Mouse (Mus musculus): ENCODE measurements around the gene Gm10190. TPM values are rescaled to one million over a fixed set of nuclear protein-coding genes. Genes with fewer than 3 reads are reported as not detected.
"Not testable (repeated sequence)": the region's sequence is repeated elsewhere in the genome, so short reads cannot be mapped to it uniquely, and the experiment has no call there.

Gene Gm10190
- total RNA-seq (2021), result 1 to 10 TPM; 1.8 to 3.9 TPM

- DNase-seq (ENCODE audit: low spot score in 2 of 2), result peak; percentile 89 to 92
- intact Hi-C loops (cut with DNase I), result loop anchor here (5.0 kb wide), 2 partner anchors 81 to 109 kb away; partner anchors contain the start of genes Dhx57, Morn2 and Sos1
Observed at GRCm38 (mm10) chr17:80372989-80373725, at the start of gene Gm10190. Gene Gm10190, minus strand, starts transcription at chr17:80373541.

GRCm38 (mm10) chr17:80420998-80421397 lies 47.7 kb upstream of the Gm10190 start:
- no peak for DNase-seq (ENCODE audit: low spot score in 2 of 2)
- intact Hi-C loops (cut with DNase I), result no loop called here

GRCm38 (mm10) chr17:80418572-80419210 lies 45.4 kb upstream of the Gm10190 start:
- no peak for DNase-seq (ENCODE audit: low spot score in 2 of 2)
- intact Hi-C loops (cut with DNase I), result no loop called here

GRCm38 (mm10) chr17:80411182-80411581 lies 37.8 kb upstream of the Gm10190 start:
- intact Hi-C loops (cut with DNase I), result no loop called here
- DNase-seq (ENCODE audit: low spot score in 2 of 2), result no peak

- no peak for DNase-seq (ENCODE audit: low spot score in 2 of 2)
- intact Hi-C loops (cut with DNase I), result no loop called here
Observed at GRCm38 (mm10) chr17:80398243-80398642, 24.9 kb upstream of the Gm10190 start.

- intact Hi-C loops (cut with DNase I), result no loop called here
- DNase-seq (ENCODE audit: low spot score in 2 of 2), result peak; percentile 28 to 32
Observed at GRCm38 (mm10) chr17:80391423-80392403, 18.4 kb upstream of the Gm10190 start.

- no peak for DNase-seq (ENCODE audit: low spot score in 2 of 2)
- intact Hi-C loops (cut with DNase I), result no loop called here
Observed at GRCm38 (mm10) chr17:80390024-80390423, 16.7 kb upstream of the Gm10190 start.

- no peak for DNase-seq (ENCODE audit: low spot score in 2 of 2)
- intact Hi-C loops (cut with DNase I), result no loop called here
Observed at GRCm38 (mm10) chr17:80385671-80386070, 12.3 kb upstream of the Gm10190 start.

GRCm38 (mm10) chr17:80378386-80378785 lies 5.0 kb upstream of the Gm10190 start:
- intact Hi-C loops (cut with DNase I); DNase-seq (ENCODE audit: low spot score in 2 of 2): not testable (repeated sequence)

- intact Hi-C loops (cut with DNase I), result loop anchor here (5.0 kb wide), 2 partner anchors 81 to 109 kb away; partner anchors contain the start of genes Dhx57, Morn2 and Sos1
- DNase-seq (ENCODE audit: low spot score in 2 of 2), result no peak
Observed at GRCm38 (mm10) chr17:80373726-80374096, 370 bp upstream of the Gm10190 start.

- intact Hi-C loops (cut with DNase I), result no loop called here
- DNase-seq (ENCODE audit: low spot score in 2 of 2), result peak in 1 of 2 experiments; percentile 6
Observed at GRCm38 (mm10) chr17:80368606-80369005, 4.7 kb downstream of the Gm10190 start.

GRCm38 (mm10) chr17:80367276-80367675 lies 6.1 kb downstream of the Gm10190 start:
- intact Hi-C loops (cut with DNase I), result no loop called here
- peak in 1 of 2 experiments; percentile 18 for DNase-seq (ENCODE audit: low spot score in 2 of 2)

- no peak for DNase-seq (ENCODE audit: low spot score in 2 of 2)
- intact Hi-C loops (cut with DNase I), result no loop called here
Observed at GRCm38 (mm10) chr17:80360245-80360644, 13.1 kb downstream of the Gm10190 start.

GRCm38 (mm10) chr17:80347234-80347633 lies 26.1 kb downstream of the Gm10190 start:
- intact Hi-C loops (cut with DNase I), result no loop called here
- no peak for DNase-seq (ENCODE audit: low spot score in 2 of 2)

- intact Hi-C loops (cut with DNase I), result no loop called here
- no peak for DNase-seq (ENCODE audit: low spot score in 2 of 2)
Observed at GRCm38 (mm10) chr17:80346591-80347125, 26.7 kb downstream of the Gm10190 start.

GRCm38 (mm10) chr17:80345277-80345676 lies 28.1 kb downstream of the Gm10190 start:
- intact Hi-C loops (cut with DNase I), result no loop called here
- DNase-seq (ENCODE audit: low spot score in 2 of 2), result no peak

- no peak for DNase-seq (ENCODE audit: low spot score in 2 of 2)
- intact Hi-C loops (cut with DNase I), result loop anchor here (5.0 kb wide), 1 partner anchor 40 kb away; the partner anchor contains the start of genes Dhx57 and Morn2
Observed at GRCm38 (mm10) chr17:80332386-80332785, 41.0 kb downstream of the Gm10190 start.

GRCm38 (mm10) chr17:80326431-80326830 lies 46.9 kb downstream of the Gm10190 start:
- DNase-seq (ENCODE audit: low spot score in 2 of 2), result no peak
- intact Hi-C loops (cut with DNase I), result no loop called here

- intact Hi-C loops (cut with DNase I), result no loop called here
Observed at GRCm38 (mm10) chr17:80325456-80325855, 47.9 kb downstream of the Gm10190 start.

More at GRCm38 (mm10) chr17:80325456-80325855, 47.9 kb downstream of the Gm10190 start:
- no peak for DNase-seq (ENCODE audit: low spot score in 2 of 2)

All from left cerebral cortex, postnatal 25 days (tissue).